Mouse (Mus musculus) MEL (cell line): ENCODE results near the gene Hoxc5. TPM values are rescaled to one million over a fixed set of nuclear protein-coding genes. Genes with fewer than 3 reads are reported as not detected.

Source experiments
- DNase-seq: peaks from one replicate; pipeline ENCODE4 v3.0.0; 2011; ENCODE audit warnings: low read depth, low spot score
- H3K27ac ChIP-seq: 2 replicates; pipeline ENCODE4 v1.5.1; 2012; ENCODE audit warnings: low read depth, mild to moderate bottlenecking, control low read depth, low read length, moderate library complexity; ENCODE audit not compliant: control insufficient read depth
- H3K27me3 ChIP-seq, 2 experiments: fragments of 150-350 bp in 1 of 2; sonication (generic) in 1 of 2; 2 replicates each; pipeline ENCODE4 v1.6.1; 2012; ENCODE audit warnings: low read length in 2 of 2, mild to moderate bottlenecking in 2 of 2, improper control_type of control experiment in 1 of 2, moderate library complexity in 1 of 2; ENCODE audit not compliant: insufficient read depth in 2 of 2, control insufficient read depth in 1 of 2
- H3K36me3 ChIP-seq, 2 experiments: 2 replicates each; pipeline ENCODE4 v1.6.1; 2012 to 2014; ENCODE audit warnings: low read length in 2 of 2, improper control_type of control experiment in 1 of 2, inconsistent platforms in 1 of 2, mild to moderate bottlenecking in 1 of 2; ENCODE audit not compliant: insufficient read depth in 2 of 2, control insufficient read depth in 1 of 2
- H3K4me1 ChIP-seq, 2 experiments: fragments of 150-350 bp in 1 of 2; sonication (generic) in 1 of 2; 2 replicates each; pipeline ENCODE4 v1.6.1; 2012; ENCODE audit warnings: low read length in 2 of 2, improper control_type of control experiment in 1 of 2, mild to moderate bottlenecking in 1 of 2; ENCODE audit not compliant: insufficient read depth in 2 of 2, control insufficient read depth in 1 of 2
- H3K4me3 ChIP-seq, 2 experiments: fragments of 150-350 bp in 1 of 2; sonication (generic) in 1 of 2; 2 replicates each; pipeline ENCODE4 v1.5.1; 2012; ENCODE audit warnings: low read depth in 2 of 2, low read length in 2 of 2, mild to moderate bottlenecking in 2 of 2, moderate library complexity in 2 of 2, control low read depth in 1 of 2, improper control_type of control experiment in 1 of 2; ENCODE audit not compliant: control insufficient read depth in 1 of 2, insufficient read depth in 1 of 2
- H3K79me2 ChIP-seq: 2 replicates; pipeline ENCODE4 v1.6.1; 2012; ENCODE audit warnings: mild to moderate bottlenecking, low read length, moderate library complexity; ENCODE audit not compliant: control insufficient read depth, poor library complexity, insufficient read depth
- H3K9ac ChIP-seq: 2 replicates; pipeline ENCODE4 v1.6.1; 2012; ENCODE audit warnings: low read depth, mild to moderate bottlenecking, control low read depth, low read length, moderate library complexity; ENCODE audit not compliant: control insufficient read depth, poor library complexity, severe bottlenecking
- H3K9me3 ChIP-seq: fragments of 150-350 bp; sonication (generic); replicated peaks from 2 replicates; pipeline ENCODE4 v1.6.1; 2012; ENCODE audit warnings: mild to moderate bottlenecking, low read length, improper control_type of control experiment, moderate library complexity; ENCODE audit not compliant: insufficient read depth
- BHLHE40 ChIP-seq: IDR thresholded peaks from 2 replicates; pipeline ENCODE4 v1.6.1; 2012; ENCODE audit warnings: low read depth, mild to moderate bottlenecking, inconsistent platforms, low read length, improper control_type of control experiment, borderline replicate concordance
- E2F4 ChIP-seq: IDR thresholded peaks from 2 replicates; pipeline ENCODE4 v1.6.1; 2011; ENCODE audit warnings: low read depth, low read length, improper control_type of control experiment, borderline replicate concordance
- EP300 ChIP-seq, 2 experiments: IDR thresholded peaks; 2 replicates each; pipeline ENCODE4 v1.6.1; 2011; ENCODE audit warnings: improper control_type of control experiment in 2 of 2, low read length in 2 of 2, low read depth in 1 of 2, mild to moderate bottlenecking in 1 of 2
- ETS1 ChIP-seq: IDR thresholded peaks from 2 replicates; pipeline ENCODE4 v1.6.1; 2012; ENCODE audit warnings: low read depth, mild to moderate bottlenecking, inconsistent platforms, low read length, improper control_type of control experiment, moderate library complexity
- HCFC1 ChIP-seq: IDR thresholded peaks from 2 replicates; pipeline ENCODE4 v1.6.1; 2012; ENCODE audit warnings: low read depth, mild to moderate bottlenecking, inconsistent platforms, low read length, improper control_type of control experiment, moderate library complexity
- JUND ChIP-seq: IDR thresholded peaks from 2 replicates; pipeline ENCODE4 v1.6.1; 2011; ENCODE audit warnings: low read depth, mild to moderate bottlenecking, improper control_type of control experiment, low read length
- MAZ ChIP-seq: IDR thresholded peaks from 2 replicates; pipeline ENCODE4 v1.6.1; 2012; ENCODE audit warnings: low read depth, mild to moderate bottlenecking, inconsistent platforms, low read length, improper control_type of control experiment
- MYB ChIP-seq: IDR thresholded peaks from 2 replicates; pipeline ENCODE4 v1.6.1; 2011; ENCODE audit warnings: mild to moderate bottlenecking, low read depth, low read length, improper control_type of control experiment
- MYC ChIP-seq: IDR thresholded peaks from 2 replicates; pipeline ENCODE4 v1.6.1; 2011; ENCODE audit warnings: low read depth, mild to moderate bottlenecking, low read length, improper control_type of control experiment, moderate library complexity
- NELFE ChIP-seq: IDR thresholded peaks from 2 replicates; pipeline ENCODE4 v1.6.1; 2011; ENCODE audit warnings: low read depth, low read length, improper control_type of control experiment
- NRF1 ChIP-seq: IDR thresholded peaks from 2 replicates; pipeline ENCODE4 v1.6.1; 2014; ENCODE audit warnings: low read depth, mild to moderate bottlenecking, inconsistent platforms, low read length, improper control_type of control experiment, moderate library complexity; ENCODE audit not compliant: poor library complexity, insufficient read depth, severe bottlenecking
- POLR2A ChIP-seq, 2 experiments: IDR thresholded peaks; 2 replicates each; pipeline ENCODE4 v1.6.1; 2011 to 2012; ENCODE audit warnings: low read length in 2 of 2, mild to moderate bottlenecking in 2 of 2, control low read depth in 1 of 2, improper control_type of control experiment in 1 of 2, low read depth in 1 of 2, moderate library complexity in 1 of 2; ENCODE audit not compliant: control insufficient read depth in 1 of 2, insufficient read depth in 1 of 2, poor library complexity in 1 of 2
- POLR2AphosphoS2 ChIP-seq: IDR thresholded peaks from 2 replicates; pipeline ENCODE4 v1.6.1; 2011; ENCODE audit warnings: low read length, improper control_type of control experiment
- RAD21 ChIP-seq: IDR thresholded peaks from 2 replicates; pipeline ENCODE4 v1.6.1; 2011; ENCODE audit warnings: mild to moderate bottlenecking, low read depth, low read length, improper control_type of control experiment
- RCOR1 ChIP-seq: IDR thresholded peaks from 2 replicates; pipeline ENCODE4 v1.6.1; 2012; ENCODE audit warnings: low read depth, mild to moderate bottlenecking, inconsistent platforms, low read length, improper control_type of control experiment
- SMC3 ChIP-seq: IDR thresholded peaks from 2 replicates; pipeline ENCODE4 v1.6.1; 2011; ENCODE audit warnings: low read depth, low read length, improper control_type of control experiment
- TAL1 ChIP-seq: IDR thresholded peaks from 2 replicates; pipeline ENCODE4 v1.6.1; 2012; ENCODE audit warnings: mild to moderate bottlenecking, inconsistent platforms, low read length, moderate library complexity, mixed read lengths
- TBP ChIP-seq: IDR thresholded peaks from 2 replicates; pipeline ENCODE4 v1.8.0; 2011; ENCODE audit warnings: low read depth, low read length, improper control_type of control experiment
- TCF12 ChIP-seq: IDR thresholded peaks from 2 replicates; pipeline ENCODE4 v1.6.1; 2014; ENCODE audit warnings: low read depth, mild to moderate bottlenecking, inconsistent platforms, low read length, improper control_type of control experiment, moderate library complexity
- USF1 ChIP-seq: IDR thresholded peaks from 2 replicates; pipeline ENCODE4 v1.6.1; 2014; ENCODE audit warnings: low read depth, mild to moderate bottlenecking, inconsistent platforms, low read length, improper control_type of control experiment, moderate library complexity
- ZKSCAN1 ChIP-seq: IDR thresholded peaks from 2 replicates; pipeline ENCODE4 v1.6.1; 2012; ENCODE audit warnings: low read depth, mild to moderate bottlenecking, inconsistent platforms, low read length, improper control_type of control experiment, moderate library complexity
- ZMIZ1 ChIP-seq: IDR thresholded peaks from 2 replicates; pipeline ENCODE4 v1.6.1; 2012; ENCODE audit warnings: low read depth, mild to moderate bottlenecking, inconsistent platforms, low read length, improper control_type of control experiment, moderate library complexity
- ZNF384 ChIP-seq: IDR thresholded peaks from 2 replicates; pipeline ENCODE4 v1.6.1; 2012; ENCODE audit warnings: low read depth, mild to moderate bottlenecking, inconsistent platforms, low read length, improper control_type of control experiment
- polyA plus RNA-seq, 2 experiments: library from polyadenylated mRNA; stranded (reverse) in 1 of 2; unstranded in 1 of 2; fragments of >175 nt in 1 of 2; fragments of >200 nt in 1 of 2; gene quantifications; 2 replicates each; pipeline versions ENCODE4 v1.2.1 to v1.2.4; 2012; ENCODE audit warnings: low replicate concordance in 2 of 2, low read depth in 1 of 2; ENCODE audit not compliant: insufficient read length in 2 of 2, insufficient read depth in 1 of 2, missing spikeins in 1 of 2
- total RNA-seq: library from RNA; depleted of rRNA; stranded (reverse); fragments of 300-350 nt; gene quantifications from 2 replicates; pipeline ENCODE4 v1.2.3, GENCODE M21; 2012

The Hoxc5 gene
- total and polyA plus RNA-seq, 3 experiments = 0.46 to 3.0 TPM; not detected in 1

- no peak overlapping the region for H3K9ac ChIP-seq
- no peaks in the 10 kb centered on the region for H3K79me2 ChIP-seq
- no peak overlapping the region for H3K27ac ChIP-seq
- H3K9me3 ChIP-seq = no peaks in the 10 kb centered on the region
- DNase-seq = no peak
- peaks cover 0 to 4% of the 10 kb centered on the region in 2 experiments; a peak in 2 of 4 replicates for H3K36me3 ChIP-seq
- TF ChIP-seq RCOR1 (no peak), HCFC1 (no peak), E2F4 (no peak), NRF1 (no peak), EP300 (IDR thresholded peaks at IDR 0.05; ENCODE audit: low read depth in 1 of 2, low read length in 2 of 2) (no peak), TBP (no peak), TAL1 (no peak), RAD21 (no peak), JUND (no peak)
- peaks cover 0 to 1% of the 10 kb centered on the region in 2 experiments; a peak in 2 of 4 replicates for H3K4me1 ChIP-seq
- H3K27me3 ChIP-seq = no peaks in the 10 kb centered on the region
- no peak overlapping the region for H3K4me3 ChIP-seq
Measured at GRCm38 (mm10) chr15:103027266-103028235, 60.3 kb downstream of the Hoxc5 start.

- Histone ChIP-seq H3K27me3 (no peaks in the 10 kb centered on the region), H3K4me1 (peaks cover 0 to 9% of the 10 kb centered on the region in 2 experiments; a peak in 3 of 4 replicates)
Measured at GRCm38 (mm10) chr15:103028916-103029512, 61.8 kb downstream of the Hoxc5 start.

More at GRCm38 (mm10) chr15:103028916-103029512, 61.8 kb downstream of the Hoxc5 start:
- TF ChIP-seq TCF12 (no peak), EP300 (IDR thresholded peaks at IDR 0.05; ENCODE audit: low read depth in 1 of 2, low read length in 2 of 2) (no peak), ZKSCAN1 (no peak), SMC3 (no peak), MYC (no peak), ZNF384 (no peak), POLR2A (IDR thresholded peaks at IDR 0.05; ENCODE audit: control insufficient read depth in 1 of 2, insufficient read depth in 1 of 2, low read depth in 1 of 2, low read length in 2 of 2, poor library complexity in 1 of 2) (no peak), BHLHE40 (no peak), MAZ (no peak), NELFE (no peak), TBP (no peak), ETS1 (no peak), MYB (no peak), RCOR1 (no peak), TAL1 (no peak), ZMIZ1 (no peak), HCFC1 (no peak), POLR2AphosphoS2 (no peak), E2F4 (no peak), USF1 (no peak)
- Histone ChIP-seq H3K79me2 (no peaks in the 10 kb centered on the region), H3K9ac (no peak overlapping the region), H3K27ac (no peak overlapping the region), H3K9me3 (no peaks in the 10 kb centered on the region), H3K4me3 (no peak overlapping the region), H3K36me3 (no peaks in the 10 kb centered on the region)
- DNase-seq = no peak
